16 mouse cellular contexts compared by ENCODE assay signal in the genomic region with DNA sequence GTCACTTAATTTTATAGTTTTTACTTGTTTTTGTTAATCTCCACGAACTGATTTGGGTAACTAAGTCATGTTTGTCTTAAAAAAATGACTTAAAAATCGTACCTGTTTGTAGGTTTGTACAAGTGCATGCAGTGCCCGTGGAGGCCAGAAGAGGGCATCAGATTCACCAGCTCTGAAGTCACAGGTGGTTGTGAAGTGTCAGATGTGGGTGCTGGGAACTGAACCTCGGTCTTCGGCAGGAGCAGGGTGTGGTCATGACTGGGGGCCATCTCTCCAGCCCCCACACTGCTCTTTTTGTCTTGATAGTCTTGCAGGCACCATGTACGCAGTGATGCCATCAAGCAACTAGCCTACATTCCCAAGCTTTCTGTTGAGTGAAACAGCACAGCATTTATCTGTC. TPM values are rescaled to one million over a fixed set of nuclear protein-coding genes. Genes with fewer than 3 reads are reported as not detected.
DNase-seq lines count a peak whose midpoint lies in the region; ATAC-seq and TF ChIP-seq lines count a peak whose summit lies in the region.
"Had no signal": no experiment of that assay in that cellular context is flagged by ENCODE, and none has a peak within 500 bp of the region (broad histone marks: within the 10 kb centered on the region; RNA-seq: fewer than 3 reads in every experiment).

No protein-coding gene starts in this region.

- no peaks in the 10 kb centered on the region for H3K9me3 ChIP-seq in intestine, postnatal 0 days (ENCODE audit: control insufficient read depth)
- peaks cover 4% of the 10 kb centered on the region; the same call in 1 of the 2 replicates for H3K9me3 ChIP-seq in intestine, embryonic 16.5 days (ENCODE audit: control insufficient read depth, low read length)
- peaks cover 6% of the 10 kb centered on the region; the same call in 1 of the 2 replicates for H3K9me3 ChIP-seq in lung, embryonic 14.5 days (ENCODE audit: low read depth, low read length)
- H3K9me3 ChIP-seq in ES-Bruce4 (replicated peaks; ENCODE audit: control insufficient read depth, insufficient read depth, low read length, poor library complexity, severe bottlenecking), result 0 out of 2 replicates have a peak, but pooled peaks cover 2% of the 10 kb centered on the region
- H3K9me3 ChIP-seq: neural tube, embryonic 12.5 days had no signal

- H3K36me3 ChIP-seq in intestine, postnatal 0 days (ENCODE audit: control insufficient read depth, insufficient read depth), result no peaks in the 10 kb centered on the region
- H3K36me3 ChIP-seq in intestine, embryonic 16.5 days (ENCODE audit: control insufficient read depth, insufficient read depth, low read length), result no peaks in the 10 kb centered on the region
- H3K36me3 ChIP-seq in lung, embryonic 14.5 days (ENCODE audit: insufficient read depth), result no peaks in the 10 kb centered on the region
- no peaks in the 10 kb centered on the region for H3K36me3 ChIP-seq in ES-Bruce4 (ENCODE audit: control insufficient read depth, insufficient read depth, low read length, poor library complexity, severe bottlenecking)
- H3K36me3 ChIP-seq: embryonic facial prominence, embryonic 10.5 days; neural tube, embryonic 12.5 days had no signal

- H3K27ac ChIP-seq in intestine, postnatal 0 days (ENCODE audit: low read depth, low read length), result no peak overlapping the region
- no peak overlapping the region for H3K27ac ChIP-seq in intestine, embryonic 16.5 days (ENCODE audit: low read length)
- no peak overlapping the region for H3K27ac ChIP-seq in lung, embryonic 14.5 days (ENCODE audit: low read depth)
- H3K27ac ChIP-seq in ES-Bruce4 (ENCODE audit: insufficient read depth, low read length), result no peak overlapping the region
- H3K27ac ChIP-seq: embryonic facial prominence, embryonic 10.5 days; macrophage; neural tube, embryonic 12.5 days had no signal

- peak; percentile 16 for TF ChIP-seq CTCF in intestine, postnatal 0 days (IDR thresholded peaks at IDR 0.05; ENCODE audit: low read depth)
- peak; percentile 37 for TF ChIP-seq CTCF in lung, embryonic 14.5 days (IDR thresholded peaks at IDR 0.05; ENCODE audit: low read depth)
- TF ChIP-seq CTCF in ES-Bruce4 (IDR thresholded peaks at IDR 0.05; ENCODE audit: low read depth, low read length), result peak; percentile 52

- H3K4me3 ChIP-seq in intestine, postnatal 0 days (ENCODE audit: low read depth, low read length), result no peak overlapping the region
- no peak overlapping the region for H3K4me3 ChIP-seq in intestine, embryonic 16.5 days (ENCODE audit: low read length)
- H3K4me3 ChIP-seq in lung, embryonic 14.5 days (ENCODE audit: low read depth, low read length), result no peak overlapping the region
- no peak overlapping the region for H3K4me3 ChIP-seq in ES-Bruce4 (ENCODE audit: low read depth, low read length)
- H3K4me3 ChIP-seq: embryonic facial prominence, embryonic 10.5 days; neural tube, embryonic 12.5 days had no signal

- H3K4me1 ChIP-seq in intestine, postnatal 0 days (replicated peaks; ENCODE audit: control insufficient read depth, insufficient read depth, low read length), result no peaks in the 10 kb centered on the region
- H3K4me1 ChIP-seq in intestine, embryonic 16.5 days (ENCODE audit: control insufficient read depth, insufficient read depth, low read length), result 0 out of 2 replicates have a peak, but pooled peaks cover 3% of the 10 kb centered on the region
- no peaks in the 10 kb centered on the region for H3K4me1 ChIP-seq in lung, embryonic 14.5 days (ENCODE audit: insufficient read depth)
- no peaks in the 10 kb centered on the region for H3K4me1 ChIP-seq in ES-Bruce4 (ENCODE audit: control insufficient read depth, insufficient read depth, low read length)
- H3K4me1 ChIP-seq: neural tube, embryonic 12.5 days had no signal

- H3K9ac ChIP-seq in intestine, postnatal 0 days (ENCODE audit: low read depth, low read length), result no peak overlapping the region
- no peak overlapping the region for H3K9ac ChIP-seq in intestine, embryonic 16.5 days (ENCODE audit: low read depth, low read length)
- no peak overlapping the region for H3K9ac ChIP-seq in lung, embryonic 14.5 days
- no peak overlapping the region for H3K9ac ChIP-seq in ES-Bruce4 (ENCODE audit: low read depth, poor library complexity, severe bottlenecking)
- H3K9ac ChIP-seq: neural tube, embryonic 12.5 days had no signal

- TF ChIP-seq POLR2A in ES-Bruce4 (IDR thresholded peaks at IDR 0.05; ENCODE audit: insufficient read depth, low read length), result no peak

- DNase-seq in lung, embryonic 14.5 days, result no peak
- no peak for DNase-seq in lung, postnatal 25 days (ENCODE audit: low spot score)
- peak; percentile 5 for DNase-seq in induced T-regulatory cell, adult 2 months (ENCODE audit: low read depth)
- DNase-seq in right cerebral cortex, postnatal 25 days, result no peak
- DNase-seq: adrenal gland, postnatal 25 days; heart, postnatal 36 days; kidney, postnatal 4 days; right cerebral cortex, postnatal 4 days had no signal

- no peak for TF ChIP-seq EP300 in ES-Bruce4 (IDR thresholded peaks at IDR 0.05; ENCODE audit: insufficient read depth, low read depth, low read length)

- WGBS in intestine, postnatal 0 days, result 88% methylated on average over 6 of the region's 6 CpGs
- WGBS in intestine, embryonic 16.5 days, result 91% methylated on average over 6 of the region's 6 CpGs
- 86% methylated on average over 6 of the region's 6 CpGs for WGBS in lung, embryonic 14.5 days

- no peak for ATAC-seq in intestine, postnatal 0 days
- no peak for ATAC-seq in intestine, embryonic 16.5 days
- no peak for ATAC-seq in lung, embryonic 14.5 days (ENCODE audit: insufficient read depth)
- ATAC-seq: inflammation-experienced regulatory T-cells, adult 6 months; midbrain, embryonic 16.5 days had no signal

- no peaks in the 10 kb centered on the region for H3K27me3 ChIP-seq in intestine, postnatal 0 days (replicated peaks; ENCODE audit: control insufficient read depth, insufficient read depth, low read length)
- no peaks in the 10 kb centered on the region for H3K27me3 ChIP-seq in intestine, embryonic 16.5 days (replicated peaks; ENCODE audit: control insufficient read depth, insufficient read depth, low read length)
- H3K27me3 ChIP-seq in lung, embryonic 14.5 days (ENCODE audit: insufficient read depth, low read length), result no peaks in the 10 kb centered on the region
- no peaks in the 10 kb centered on the region for H3K27me3 ChIP-seq in ES-Bruce4 (ENCODE audit: control insufficient read depth, insufficient read depth, low read length, poor library complexity, severe bottlenecking)
- H3K27me3 ChIP-seq: neural tube, embryonic 12.5 days had no signal

- no peak overlapping the region for H3K4me2 ChIP-seq in intestine, postnatal 0 days (replicated peaks; ENCODE audit: low read depth)
- no peak overlapping the region for H3K4me2 ChIP-seq in intestine, embryonic 16.5 days (ENCODE audit: low read depth, low read length)
- H3K4me2 ChIP-seq in lung, embryonic 14.5 days, result no peak overlapping the region
- H3K4me2 ChIP-seq: neural tube, embryonic 12.5 days had no signal

RNA-seq across cellular contexts. Expression of gene Dhx32, which starts 41.2 kb away (rescaled TPM):
- 43.8 and 50.2 TPM in 2 replicates for polyA plus RNA-seq in intestine, postnatal 0 days (2015; fragmentation: Nextera tagmentation; extraction: Ambion mirVana)
- 89.5 and 93.9 TPM in 2 replicates for polyA plus RNA-seq in intestine, embryonic 16.5 days (2015; fragmentation: Nextera tagmentation; extraction: Ambion mirVana)
- 22.6 and 24.5 TPM in 2 replicates for polyA plus RNA-seq in lung, embryonic 14.5 days (2014; fragmentation: Nextera tagmentation; extraction: Ambion mirVana)
- 27.1 and 27.8 TPM in 2 replicates for polyA plus RNA-seq in ES-Bruce4 (2011; ENCODE audit: insufficient read depth, insufficient read length, low read depth, missing spikeins)

RNA-seq across cellular contexts. Expression of gene Fank1, which starts 47.1 kb away (rescaled TPM):
- 0.17 and 0.42 TPM in 2 replicates for polyA plus RNA-seq in intestine, postnatal 0 days (2015; fragmentation: Nextera tagmentation; extraction: Ambion mirVana)
- 0.54 and 0.56 TPM in 2 replicates for polyA plus RNA-seq in intestine, embryonic 16.5 days (2015; fragmentation: Nextera tagmentation; extraction: Ambion mirVana)
- 0.29 and 0.30 TPM in 2 replicates for polyA plus RNA-seq in lung, embryonic 14.5 days (2014; fragmentation: Nextera tagmentation; extraction: Ambion mirVana)
- polyA plus RNA-seq in ES-Bruce4 (2011; ENCODE audit: insufficient read depth, insufficient read length, low read depth, missing spikeins), result 1.7 and 3.1 TPM in 2 replicates
- polyA plus RNA-seq: inflammation-experienced regulatory T-cells, adult 6 months; macrophage had no signal
